Comparison of ENCODE assay signal across 21 mouse cellular contexts in genomic region chr16:88631474-88631873, GRCm38 (mm10). TPM values are rescaled to one million over a fixed set of nuclear protein-coding genes. Genes with fewer than 3 reads are reported as not detected.
DNase-seq lines count a peak whose midpoint lies in the region; ATAC-seq and TF ChIP-seq lines count a peak whose summit lies in the region.
"Had no signal": no experiment of that assay in that cellular context is flagged by ENCODE, and none has a peak within 500 bp of the region (broad histone marks: within the 10 kb centered on the region; RNA-seq: fewer than 3 reads in every experiment).

No protein-coding gene starts in this region.

- TF ChIP-seq EP300 in liver, postnatal 0 days (IDR thresholded peaks at IDR 0.05; ENCODE audit: low read depth): no peak

- no peaks in the 10 kb centered on the region for H3K27me3 ChIP-seq in liver, postnatal 0 days (ENCODE audit: insufficient read depth, low read length)
- H3K27me3 ChIP-seq in kidney, adult 2 months (replicated peaks; ENCODE audit: control insufficient read depth, insufficient read depth, low read length): no peaks in the 10 kb centered on the region
- H3K27me3 ChIP-seq in forebrain, embryonic 16.5 days (replicated peaks; ENCODE audit: control insufficient read depth, insufficient read depth, low read length): no peaks in the 10 kb centered on the region
- no peaks in the 10 kb centered on the region for H3K27me3 ChIP-seq in hindbrain, embryonic 11.5 days (ENCODE audit: control insufficient read depth, insufficient read depth, low read length)
- H3K27me3 ChIP-seq: embryonic facial prominence, embryonic 13.5 days; liver, embryonic 15.5 days; midbrain, embryonic 12.5 days had no signal

- whole genome bisulfite sequencing in liver, postnatal 0 days (ENCODE audit: insufficient replicate concordance): 55% methylated on average over 4 of the region's 4 CpGs
- WGBS in kidney, adult 2 months: 21% methylated on average over 4 of the region's 4 CpGs
- WGBS in forebrain, embryonic 16.5 days: 80% methylated on average over 4 of the region's 4 CpGs
- WGBS in hindbrain, embryonic 11.5 days: 76% methylated on average over 4 of the region's 4 CpGs

- no peaks in the 10 kb centered on the region for H3K9me3 ChIP-seq in liver, postnatal 0 days (ENCODE audit: low read length)
- no peaks in the 10 kb centered on the region for H3K9me3 ChIP-seq in forebrain, embryonic 16.5 days (ENCODE audit: control insufficient read depth, low read length)
- H3K9me3 ChIP-seq in hindbrain, embryonic 11.5 days (ENCODE audit: control insufficient read depth, low read length): no peaks in the 10 kb centered on the region
- H3K9me3 ChIP-seq: embryonic facial prominence, embryonic 13.5 days; heart, embryonic 10.5 days; limb, embryonic 10.5 days; liver, embryonic 15.5 days; midbrain, embryonic 12.5 days had no signal

- H3K27ac ChIP-seq in liver, postnatal 0 days (ENCODE audit: low read depth): no peak overlapping the region
- no peak overlapping the region for H3K27ac ChIP-seq in kidney, adult 2 months (ENCODE audit: insufficient read depth, low read depth, low read length)
- no peak overlapping the region for H3K27ac ChIP-seq in forebrain, embryonic 16.5 days (ENCODE audit: low read length)
- H3K27ac ChIP-seq in hindbrain, embryonic 11.5 days (ENCODE audit: low read depth, low read length): no peak overlapping the region
- H3K27ac ChIP-seq: embryonic facial prominence, embryonic 13.5 days; heart, embryonic 10.5 days; limb, embryonic 10.5 days; liver, embryonic 15.5 days; macrophage; midbrain, embryonic 12.5 days had no signal

- H3K9ac ChIP-seq in liver, postnatal 0 days (replicated peaks): no peak overlapping the region
- no peak overlapping the region for H3K9ac ChIP-seq in forebrain, embryonic 16.5 days (replicated peaks; ENCODE audit: low read depth, low read length)
- no peak overlapping the region for H3K9ac ChIP-seq in hindbrain, embryonic 11.5 days (ENCODE audit: low read depth, low read length)
- H3K9ac ChIP-seq: embryonic facial prominence, embryonic 13.5 days; liver, embryonic 15.5 days; midbrain, embryonic 12.5 days had no signal

- peak; percentile 55 for TF ChIP-seq CTCF in liver, postnatal 0 days (IDR thresholded peaks at IDR 0.05; ENCODE audit: low read depth)
- TF ChIP-seq CTCF in kidney, adult 2 months (conservative IDR thresholded peaks at IDR 0.05; ENCODE audit: insufficient read depth, insufficient read length, low read depth, low read length): 0 out of 2 replicates have a peak, but pooled peaks have one; percentile 14

- no peaks in the 10 kb centered on the region for H3K4me1 ChIP-seq in liver, postnatal 0 days (ENCODE audit: insufficient read depth)
- peaks cover 2% of the 10 kb centered on the region for H3K4me1 ChIP-seq in kidney, adult 2 months (ENCODE audit: control insufficient read depth, insufficient read depth, low read length)
- H3K4me1 ChIP-seq in forebrain, embryonic 16.5 days (replicated peaks; ENCODE audit: control insufficient read depth, insufficient read depth, low read length): no peaks in the 10 kb centered on the region
- no peaks in the 10 kb centered on the region for H3K4me1 ChIP-seq in hindbrain, embryonic 11.5 days (replicated peaks; ENCODE audit: control insufficient read depth, insufficient read depth, low read length)
- H3K4me1 ChIP-seq: embryonic facial prominence, embryonic 13.5 days; heart, embryonic 10.5 days; liver, embryonic 15.5 days; midbrain, embryonic 12.5 days had no signal

- peak overlapping the region; percentile 35; the same call in 1 of the 2 replicates for H3K4me2 ChIP-seq in liver, postnatal 0 days (ENCODE audit: low read depth, low read length)
- no peak overlapping the region for H3K4me2 ChIP-seq in forebrain, embryonic 16.5 days (ENCODE audit: low read length)
- no peak overlapping the region for H3K4me2 ChIP-seq in hindbrain, embryonic 11.5 days (replicated peaks; ENCODE audit: low read depth, low read length)
- H3K4me2 ChIP-seq: embryonic facial prominence, embryonic 13.5 days; liver, embryonic 15.5 days; midbrain, embryonic 12.5 days had no signal

- H3K4me3 ChIP-seq in liver, postnatal 0 days (ENCODE audit: low read depth, low read length): no peak overlapping the region
- no peak overlapping the region for H3K4me3 ChIP-seq in kidney, adult 2 months (ENCODE audit: insufficient read depth, low read depth, low read length)
- H3K4me3 ChIP-seq in forebrain, embryonic 16.5 days (replicated peaks; ENCODE audit: low read length): no peak overlapping the region
- H3K4me3 ChIP-seq in hindbrain, embryonic 11.5 days (ENCODE audit: low read depth, low read length): no peak overlapping the region
- H3K4me3 ChIP-seq: embryonic facial prominence, embryonic 13.5 days; heart, embryonic 10.5 days; limb, embryonic 10.5 days; liver, embryonic 15.5 days; midbrain, embryonic 12.5 days had no signal

- DNase-seq in liver, postnatal 0 days: no peak
- no peak for DNase-seq in liver
- peak; percentile 93 for DNase-seq in kidney, adult 2 months
- peak; percentile 54 to 74 for DNase-seq in kidney, postnatal 25 days
- DNase-seq in layer of hippocampus, postnatal 10 days (ENCODE audit: low spot score in 2 of 2): no peak
- no peak for DNase-seq in hindbrain, embryonic 11.5 days (ENCODE audit: low spot score)
- DNase-seq: adrenal gland, adult 2 months; cerebellum, adult 2 months; gastrocnemius, postnatal 14 days; heart, postnatal 36 days had no signal

- TF ChIP-seq POLR2A in kidney, adult 2 months (IDR thresholded peaks at IDR 0.05; ENCODE audit: low read depth, low read length): no peak

- H3K36me3 ChIP-seq in liver, postnatal 0 days (replicated peaks; ENCODE audit: insufficient read depth, low read length): no peaks in the 10 kb centered on the region
- H3K36me3 ChIP-seq in kidney, adult 2 months (ENCODE audit: control insufficient read depth, insufficient read depth, low read length): no peaks in the 10 kb centered on the region
- H3K36me3 ChIP-seq in forebrain, embryonic 16.5 days (ENCODE audit: control insufficient read depth, insufficient read depth): no peaks in the 10 kb centered on the region
- no peaks in the 10 kb centered on the region for H3K36me3 ChIP-seq in hindbrain, embryonic 11.5 days (ENCODE audit: control insufficient read depth, insufficient read depth, low read length)
- H3K36me3 ChIP-seq: embryonic facial prominence, embryonic 13.5 days; heart, embryonic 10.5 days; limb, embryonic 10.5 days; liver, embryonic 15.5 days; midbrain, embryonic 12.5 days had no signal

- ATAC-seq in liver, postnatal 0 days: peak; percentile 66
- no peak for ATAC-seq in forebrain, embryonic 16.5 days
- no peak for ATAC-seq in hindbrain, embryonic 11.5 days (ENCODE audit: low FRiP score)
- ATAC-seq in inflammation-experienced regulatory T-cells, adult 6 months: no peak

RNA-seq across cellular contexts. Expression of gene 2310079G19Rik, which starts 4.0 kb away (rescaled TPM):
- polyA plus RNA-seq in liver, postnatal 0 days (2015; fragmentation: Nextera tagmentation; extraction: Ambion mirVana): not detected in 2 replicates
- polyA plus RNA-seq in kidney, adult 2 months (2012; rRNA removed): not detected in 2 replicates
- not detected for total RNA-seq in layer of hippocampus, postnatal 10 days (2021)
- polyA plus RNA-seq in forebrain, embryonic 16.5 days (2015; fragmentation: Nextera tagmentation; extraction: Ambion mirVana): not detected in 2 replicates
- not detected in 2 replicates for polyA plus RNA-seq in hindbrain, embryonic 11.5 days (2014; fragmentation: Nextera tagmentation; extraction: Ambion mirVana)
- polyA plus RNA-seq in inflammation-experienced regulatory T-cells, adult 6 months (2017; shearing (Covaris generic)): not detected
- total RNA-seq: adrenal gland, adult 2 months; gastrocnemius, postnatal 14 days; heart, postnatal 36 days; left cerebral cortex, adult 18-20 months had no signal
- polyA plus RNA-seq: adrenal gland, adult 2 months; cerebellum, adult 2 months; cortical plate, adult 2 months; embryonic facial prominence, embryonic 13.5 days; frontal cortex, adult 2 months; heart, embryonic 10.5 days; limb, embryonic 10.5 days; liver, embryonic 15.5 days; macrophage; midbrain, embryonic 12.5 days had no signal

RNA-seq across cellular contexts. Expression of gene Krtap26-1, which starts 16.1 kb away (rescaled TPM):
- not detected in 2 replicates for polyA plus RNA-seq in liver, postnatal 0 days (2015; fragmentation: Nextera tagmentation; extraction: Ambion mirVana)
- not detected in 2 replicates for polyA plus RNA-seq in kidney, adult 2 months (2012; rRNA removed)
- total RNA-seq in layer of hippocampus, postnatal 10 days (2021): not detected
- polyA plus RNA-seq in forebrain, embryonic 16.5 days (2015; fragmentation: Nextera tagmentation; extraction: Ambion mirVana): not detected in 2 replicates
- not detected in 2 replicates for polyA plus RNA-seq in hindbrain, embryonic 11.5 days (2014; fragmentation: Nextera tagmentation; extraction: Ambion mirVana)
- not detected for polyA plus RNA-seq in inflammation-experienced regulatory T-cells, adult 6 months (2017; shearing (Covaris generic))
- total RNA-seq: adrenal gland, adult 2 months; gastrocnemius, postnatal 14 days; heart, postnatal 36 days; left cerebral cortex, adult 18-20 months had no signal
- polyA plus RNA-seq: adrenal gland, adult 2 months; cerebellum, adult 2 months; cortical plate, adult 2 months; embryonic facial prominence, embryonic 13.5 days; frontal cortex, adult 2 months; heart, embryonic 10.5 days; limb, embryonic 10.5 days; liver, embryonic 15.5 days; macrophage; midbrain, embryonic 12.5 days had no signal

RNA-seq across cellular contexts. Expression of gene Krtap24-1, which starts 19.4 kb away (rescaled TPM):
- polyA plus RNA-seq in liver, postnatal 0 days (2015; fragmentation: Nextera tagmentation; extraction: Ambion mirVana): not detected in 2 replicates
- not detected in 2 replicates for polyA plus RNA-seq in kidney, adult 2 months (2012; rRNA removed)
- not detected for total RNA-seq in layer of hippocampus, postnatal 10 days (2021)
- polyA plus RNA-seq in forebrain, embryonic 16.5 days (2015; fragmentation: Nextera tagmentation; extraction: Ambion mirVana): not detected in 2 replicates
- polyA plus RNA-seq in hindbrain, embryonic 11.5 days (2014; fragmentation: Nextera tagmentation; extraction: Ambion mirVana): not detected in 2 replicates
- not detected for polyA plus RNA-seq in inflammation-experienced regulatory T-cells, adult 6 months (2017; shearing (Covaris generic))
- total RNA-seq: adrenal gland, adult 2 months; gastrocnemius, postnatal 14 days; heart, postnatal 36 days; left cerebral cortex, adult 18-20 months had no signal
- polyA plus RNA-seq: adrenal gland, adult 2 months; cerebellum, adult 2 months; cortical plate, adult 2 months; embryonic facial prominence, embryonic 13.5 days; frontal cortex, adult 2 months; heart, embryonic 10.5 days; limb, embryonic 10.5 days; liver, embryonic 15.5 days; macrophage; midbrain, embryonic 12.5 days had no signal

RNA-seq across cellular contexts. Expression of gene Krtap27-1, which starts 40.0 kb away (rescaled TPM):
- polyA plus RNA-seq in liver, postnatal 0 days (2015; fragmentation: Nextera tagmentation; extraction: Ambion mirVana): not detected in 2 replicates
- polyA plus RNA-seq in kidney, adult 2 months (2012; rRNA removed): not detected in 2 replicates
- not detected for total RNA-seq in layer of hippocampus, postnatal 10 days (2021)
- not detected in 2 replicates for polyA plus RNA-seq in forebrain, embryonic 16.5 days (2015; fragmentation: Nextera tagmentation; extraction: Ambion mirVana)
- polyA plus RNA-seq in hindbrain, embryonic 11.5 days (2014; fragmentation: Nextera tagmentation; extraction: Ambion mirVana): not detected in 2 replicates
- polyA plus RNA-seq in inflammation-experienced regulatory T-cells, adult 6 months (2017; shearing (Covaris generic)): not detected
- total RNA-seq: adrenal gland, adult 2 months; gastrocnemius, postnatal 14 days; heart, postnatal 36 days; left cerebral cortex, adult 18-20 months had no signal
- polyA plus RNA-seq: adrenal gland, adult 2 months; cerebellum, adult 2 months; cortical plate, adult 2 months; embryonic facial prominence, embryonic 13.5 days; frontal cortex, adult 2 months; heart, embryonic 10.5 days; limb, embryonic 10.5 days; liver, embryonic 15.5 days; macrophage; midbrain, embryonic 12.5 days had no signal

Comparison
In these comparisons a context has a peak if more than half of its experiments do, and no peak if none do; other contexts are left out.
1. DNase-seq: peak in kidney, adult 2 months (single experiment) and kidney, postnatal 25 days (2 of 2); none in liver, postnatal 0 days (single experiment), liver (single experiment), layer of hippocampus, postnatal 10 days (0 of 2) and hindbrain, embryonic 11.5 days (single experiment).